Mouse (Mus musculus): Measurements from ENCODE around the gene Fto.

GRCm38 (mm10) chr8:91615781-91616683 is 302.7 kb downstream of the Fto start:
- no peak for TF ChIP-seq CTCF (IDR thresholded peaks at IDR 0.05; ENCODE audit: extremely low read depth, insufficient read depth, low read length)
- no peak for TF ChIP-seq POLR2A (IDR thresholded peaks at IDR 0.05; ENCODE audit: extremely low read depth, insufficient read depth, low read length)
